Mouse (Mus musculus) gastrocnemius, postnatal 25 days (tissue): Measurements from ENCODE around the gene Sfi1. TPM values are rescaled to one million over a fixed set of nuclear protein-coding genes. Genes with fewer than 3 reads are reported as not detected.
A peak's percentile ranks its signal among the peaks of the same experiment; 100 is the strongest.
"Not testable (repeated sequence)": the region's sequence is repeated elsewhere in the genome, so short reads cannot be mapped to it uniquely, and the experiment has no call there.

Experiments used
- DNase-seq: peaks from one replicate; pipeline ENCODE4 v3.0.0; 2022
- total RNA-seq, 2 experiments: library from RNA; stranded (reverse); gene quantifications; 1 replicate in 1 of 2; 2 replicates in 1 of 2; pipeline ENCODE4 v1.2.3; 2021

The Sfi1 gene
- total RNA-seq, 2 experiments from 2014 or later = 10.8 to 14.1 TPM

- peak; percentile 77 for DNase-seq
These were observed 19.6 kb downstream of the Sfi1 start for GRCm38 (mm10) chr11:3173425-3174318.

GRCm38 (mm10) chr11:3172526-3172925 lies 20.7 kb downstream of the Sfi1 start:
- DNase-seq = not testable (repeated sequence)

GRCm38 (mm10) chr11:3171931-3172330 lies 21.3 kb downstream of the Sfi1 start:
- DNase-seq = peak; percentile 57

- DNase-seq = peak; percentile 36
These were observed 24.2 kb downstream of the Sfi1 start for GRCm38 (mm10) chr11:3169042-3169441.

GRCm38 (mm10) chr11:3167571-3168001 lies 25.7 kb downstream of the Sfi1 start:
- DNase-seq = peak; percentile 64

- DNase-seq = not testable (repeated sequence)
These were observed 26.1 kb downstream of the Sfi1 start for GRCm38 (mm10) chr11:3167129-3167528.

- DNase-seq = not testable (repeated sequence)
These were observed 26.9 kb downstream of the Sfi1 start for GRCm38 (mm10) chr11:3166321-3166720.

GRCm38 (mm10) chr11:3165210-3165782 lies 28.0 kb downstream of the Sfi1 start:
- DNase-seq = not testable (repeated sequence)

- DNase-seq = not testable (repeated sequence)
These were observed 29.6 kb downstream of the Sfi1 start for GRCm38 (mm10) chr11:3163661-3164060.

GRCm38 (mm10) chr11:3163122-3163521 lies 30.1 kb downstream of the Sfi1 start:
- DNase-seq = not testable (repeated sequence)

GRCm38 (mm10) chr11:3162236-3162897 lies 30.9 kb downstream of the Sfi1 start:
- DNase-seq = peak; percentile 70

GRCm38 (mm10) chr11:3161370-3161769 lies 31.9 kb downstream of the Sfi1 start:
- peak; percentile 51 for DNase-seq

- DNase-seq = not testable (repeated sequence)
These were observed 34.5 kb downstream of the Sfi1 start for GRCm38 (mm10) chr11:3158800-3159199.

- DNase-seq = not testable (repeated sequence)
These were observed 35.3 kb downstream of the Sfi1 start for GRCm38 (mm10) chr11:3157996-3158395.

- not testable (repeated sequence) for DNase-seq
These were observed 36.3 kb downstream of the Sfi1 start for GRCm38 (mm10) chr11:3156991-3157390.

- peak; percentile 78 for DNase-seq
These were observed 39.4 kb downstream of the Sfi1 start for GRCm38 (mm10) chr11:3153666-3154397.

- not testable (repeated sequence) for DNase-seq
These were observed 41.9 kb downstream of the Sfi1 start for GRCm38 (mm10) chr11:3151358-3151757.

- not testable (repeated sequence) for DNase-seq
These were observed 42.6 kb downstream of the Sfi1 start for GRCm38 (mm10) chr11:3150677-3151003.

GRCm38 (mm10) chr11:3150003-3150676 lies 43.1 kb downstream of the Sfi1 start:
- peak; percentile 72 for DNase-seq

- not testable (repeated sequence) for DNase-seq
These were observed 43.8 kb downstream of the Sfi1 start for GRCm38 (mm10) chr11:3149471-3149870.

GRCm38 (mm10) chr11:3146806-3147205 lies 46.5 kb downstream of the Sfi1 start:
- not testable (repeated sequence) for DNase-seq
